Mouse (Mus musculus) CH12F3 (cell line): ENCODE measurements around the gene Gtf2f2.
"Not testable (repeated sequence)": the region's sequence is repeated elsewhere in the genome, so short reads cannot be mapped to it uniquely, and the experiment has no call there.

ENCODE experiments used
- in situ Hi-C: fragments of 300-500 bp; cut with MboI; formaldehyde crosslinking; loops from 2 replicates; pipeline ENCODE4 v1.14.3; 2020; ENCODE audit warnings: low sequenced_read_pairs

The Gtf2f2 gene

DNA sequence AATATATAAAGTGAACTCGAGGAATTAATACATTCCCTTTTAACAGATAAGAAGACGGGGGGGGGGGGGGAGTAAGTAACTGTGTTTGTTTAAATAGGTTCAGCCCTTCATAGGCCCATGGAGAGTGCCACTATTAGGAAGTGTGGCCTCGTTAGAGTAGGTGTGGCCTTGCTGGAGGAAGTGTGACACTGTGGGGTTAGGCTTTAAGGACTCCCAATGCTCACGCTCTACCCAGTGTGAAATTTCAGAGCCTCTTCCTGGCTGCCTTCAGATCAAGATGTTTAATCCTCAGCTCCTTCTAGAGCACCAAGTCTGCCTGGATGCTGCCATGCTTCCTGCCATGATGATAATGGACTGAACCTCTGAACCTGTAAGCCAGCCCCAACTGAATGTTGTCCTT lies 8.9 kb downstream of the Gtf2f2 start:
- in situ Hi-C loops, result no loop called here

DNA sequence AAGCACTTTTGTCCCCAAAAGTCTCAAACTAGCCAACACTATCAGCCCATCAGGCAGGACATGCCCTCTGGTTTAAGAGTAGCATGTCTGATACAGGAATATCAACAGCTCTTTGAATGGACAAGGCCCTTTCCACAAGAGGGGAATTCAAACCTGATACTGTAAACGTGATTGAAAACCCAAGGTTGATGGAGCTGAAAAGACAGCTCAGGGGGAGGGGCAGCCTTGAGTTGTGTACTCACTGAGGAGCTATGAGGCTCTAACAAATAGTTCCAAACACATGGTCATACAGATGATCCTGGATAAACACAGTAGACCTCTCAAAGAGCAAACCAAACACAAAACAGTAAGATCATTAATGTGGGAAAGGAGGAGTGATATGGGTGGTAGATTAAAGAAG lies 12.6 kb downstream of the Gtf2f2 start:
- in situ Hi-C loops, result no loop called here

DNA sequence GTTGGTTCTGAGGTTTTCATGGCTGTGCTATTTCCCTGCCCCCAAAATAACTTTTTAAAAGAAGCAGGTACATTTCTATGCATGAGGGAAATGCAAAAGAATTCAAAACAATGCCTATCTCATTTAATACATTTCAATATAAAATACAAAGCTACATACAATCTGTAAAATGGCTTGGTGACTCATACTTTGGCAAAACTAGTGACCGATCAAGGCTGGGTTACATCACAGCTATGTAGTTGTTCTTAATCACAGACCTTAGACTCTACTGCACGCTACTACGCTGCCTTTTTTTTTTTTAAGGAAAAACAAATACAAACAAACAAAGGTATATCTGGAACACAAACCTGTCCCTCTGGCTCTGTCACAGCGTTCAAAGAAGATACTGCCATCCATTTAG lies 18.3 kb downstream of the Gtf2f2 start:
- in situ Hi-C loops, result no loop called here

DNA sequence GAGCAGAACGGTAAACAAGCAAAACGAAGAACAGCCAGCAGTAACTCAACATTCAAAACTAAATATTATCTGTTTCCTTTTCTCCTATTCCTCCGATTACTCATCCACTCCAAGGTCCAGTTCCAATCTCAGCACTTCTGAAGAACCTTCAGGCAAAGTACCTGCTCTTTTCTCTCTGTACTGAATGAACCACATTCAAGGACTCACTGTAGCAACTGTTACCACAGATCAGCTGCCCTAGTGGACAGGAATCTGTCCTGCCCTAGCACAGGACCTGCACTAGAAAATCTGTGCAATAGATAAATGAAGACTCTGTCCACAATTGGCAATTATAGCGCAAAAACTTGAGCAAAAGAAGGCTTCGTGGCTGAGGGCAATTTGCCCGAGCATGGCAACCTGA lies 19.7 kb downstream of the Gtf2f2 start:
- in situ Hi-C loops, result no loop called here

DNA sequence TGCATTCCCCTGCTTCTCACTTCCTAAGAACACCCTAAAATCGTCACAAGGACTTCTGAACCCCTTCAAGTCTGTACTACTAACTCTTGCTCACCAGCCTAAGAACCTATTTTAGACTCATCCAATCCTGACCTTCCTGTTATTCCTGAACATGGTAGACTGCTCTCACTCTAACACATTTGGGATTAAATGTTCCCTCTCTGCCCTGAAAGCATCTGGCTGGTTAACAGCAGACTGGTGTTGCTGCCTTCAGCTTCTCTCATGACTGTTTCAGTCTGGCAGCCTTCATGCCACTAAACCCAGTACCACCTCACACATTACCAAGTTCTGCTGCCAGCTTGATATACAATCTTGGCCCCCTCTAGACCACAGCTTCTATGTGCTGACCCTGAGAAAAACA lies 21.5 kb downstream of the Gtf2f2 start:
- in situ Hi-C loops, result no loop called here

DNA sequence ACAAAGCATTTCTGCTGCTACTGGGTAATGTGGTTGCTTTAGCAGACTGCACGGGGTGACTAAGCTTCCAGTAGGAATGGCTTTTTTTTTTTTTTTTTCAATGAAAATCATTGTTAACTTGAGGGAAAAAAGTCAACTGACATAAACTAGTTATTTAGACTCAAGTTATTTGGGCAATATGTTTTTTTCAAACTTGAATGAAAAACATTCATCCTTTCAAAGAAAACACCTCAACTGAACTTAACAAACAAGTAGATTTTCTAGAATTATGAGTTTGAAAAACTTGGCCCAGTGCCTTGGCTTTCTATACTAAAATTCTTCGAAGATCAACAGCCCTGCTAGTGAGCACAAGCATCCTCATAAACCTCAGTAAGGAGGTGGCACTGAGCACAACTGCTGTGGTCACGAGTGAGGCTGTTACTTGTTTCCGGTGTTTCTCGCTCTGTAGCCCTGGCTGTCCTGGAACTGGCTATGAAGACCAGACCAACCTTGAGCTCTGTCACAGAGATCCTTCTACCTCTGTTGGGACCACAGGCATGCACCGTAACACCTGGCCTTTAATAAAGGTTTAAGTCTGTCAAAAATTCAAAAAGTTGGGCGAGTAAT lies 23.7 kb downstream of the Gtf2f2 start:
- in situ Hi-C loops, result no loop called here

DNA sequence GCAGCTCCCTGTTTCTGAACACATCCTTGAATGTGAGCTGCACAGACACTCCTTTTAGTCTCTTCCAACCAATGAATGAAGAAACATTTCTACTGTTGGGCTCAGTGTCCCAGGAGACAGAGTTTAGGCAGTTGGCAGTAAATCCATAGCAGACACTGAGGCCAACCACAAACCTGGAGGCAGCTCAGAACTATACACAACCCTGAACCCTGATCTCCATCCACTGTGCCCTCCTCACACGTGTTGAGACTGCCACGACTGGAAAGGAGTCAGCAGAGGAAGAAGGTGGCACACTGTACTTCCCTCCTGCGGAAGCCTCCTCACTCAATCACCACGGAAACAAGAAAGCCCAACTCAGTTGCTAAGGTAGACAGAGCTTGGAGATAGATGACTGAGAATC lies 25.6 kb downstream of the Gtf2f2 start:
- in situ Hi-C loops, result no loop called here

DNA sequence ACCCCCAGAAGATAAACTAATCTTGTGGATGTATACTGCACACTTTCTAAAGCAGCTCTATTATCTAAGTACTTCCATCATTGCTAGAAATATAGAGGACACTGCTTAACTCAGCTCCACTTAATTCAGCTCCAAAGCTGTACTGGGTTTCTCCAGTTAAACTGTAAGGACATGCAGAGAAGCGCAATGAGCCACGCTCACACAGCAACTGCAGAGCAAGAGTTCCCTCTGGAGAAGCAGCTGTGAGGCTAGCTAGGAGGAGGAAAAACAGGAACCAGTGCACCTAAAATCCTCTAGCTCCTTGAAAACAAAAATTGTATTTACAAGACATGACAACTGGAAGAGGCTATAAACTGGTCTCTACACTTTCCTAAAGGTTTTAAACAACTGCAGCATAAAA lies 26.8 kb downstream of the Gtf2f2 start:
- in situ Hi-C loops, result no loop called here

DNA sequence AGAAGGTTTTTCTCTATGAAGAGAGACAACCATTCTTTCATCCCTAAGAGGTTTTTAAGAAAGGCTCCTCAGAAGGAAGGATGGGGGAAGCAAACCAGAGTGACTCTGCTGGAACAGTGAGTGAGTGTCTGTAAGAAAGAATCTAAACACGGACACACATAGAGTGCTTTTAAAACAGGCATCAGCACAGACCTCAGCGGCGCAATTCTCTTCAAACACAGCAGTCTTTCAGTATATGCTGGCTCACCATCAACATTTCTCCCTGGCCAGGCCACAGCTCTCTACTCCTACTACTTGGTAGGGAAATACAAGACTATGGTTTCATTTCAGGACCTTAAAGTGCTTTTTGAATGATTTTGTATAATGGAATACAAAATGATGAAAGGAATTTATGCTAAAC lies 29.4 kb downstream of the Gtf2f2 start:
- in situ Hi-C loops, result no loop called here

DNA sequence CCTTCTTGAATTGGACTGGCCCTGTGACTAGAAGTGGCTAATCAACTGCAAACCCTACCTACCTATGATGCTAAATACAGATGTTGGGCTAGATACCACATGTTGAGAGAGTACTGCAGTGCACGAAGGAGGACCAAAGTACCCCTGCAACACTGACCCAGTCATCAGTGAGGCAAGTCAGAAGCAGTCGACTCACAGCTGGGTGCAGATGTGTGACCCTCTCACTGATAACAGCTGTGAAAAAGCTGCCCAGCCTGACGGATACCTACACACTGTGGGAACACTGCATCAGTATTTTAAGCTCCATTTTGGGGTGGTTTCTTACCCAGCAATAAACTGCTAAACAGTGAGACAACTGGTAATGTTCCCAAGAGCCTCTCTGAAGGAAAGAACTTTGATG lies 34.6 kb downstream of the Gtf2f2 start:
- in situ Hi-C loops, result no loop called here

DNA sequence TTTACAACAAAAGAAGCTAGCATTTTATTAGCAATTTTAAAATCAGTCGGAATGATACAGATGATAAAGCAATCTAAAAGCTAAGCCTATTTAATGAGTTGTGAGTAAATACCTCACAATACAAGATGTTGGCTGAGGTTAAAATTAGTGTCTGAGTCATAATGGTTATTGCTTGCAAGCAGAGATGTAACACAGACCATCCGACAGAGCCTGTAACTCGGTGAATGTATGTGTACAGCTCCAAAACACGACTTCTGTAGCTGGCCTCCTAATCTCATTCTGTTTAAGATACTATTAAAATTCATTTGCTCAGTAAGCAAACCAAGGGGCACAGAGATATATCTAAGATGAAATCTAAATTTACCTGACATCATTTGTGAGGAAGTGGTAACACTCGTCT lies 43.4 kb downstream of the Gtf2f2 start:
- in situ Hi-C loops, result no loop called here

DNA sequence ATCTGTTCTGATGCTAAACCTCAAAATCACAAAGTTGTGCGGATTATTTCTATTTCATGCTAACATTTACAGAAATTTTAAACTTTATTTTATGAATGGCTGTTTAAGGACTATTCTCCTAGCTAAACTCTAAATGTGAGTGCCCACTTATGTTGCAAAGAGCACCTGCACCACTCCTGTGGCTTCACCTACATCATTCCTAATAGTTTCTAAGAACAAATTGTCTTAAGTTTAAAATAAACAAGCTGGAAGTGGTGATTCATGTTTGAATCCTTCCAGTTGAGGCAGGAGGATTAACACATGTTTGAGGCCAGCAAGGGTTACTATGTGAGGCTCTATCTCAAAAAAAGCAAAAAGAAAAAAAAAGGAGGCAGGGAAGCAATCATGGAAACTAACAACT lies 46.2 kb downstream of the Gtf2f2 start:
- in situ Hi-C loops, result no loop called here

DNA sequence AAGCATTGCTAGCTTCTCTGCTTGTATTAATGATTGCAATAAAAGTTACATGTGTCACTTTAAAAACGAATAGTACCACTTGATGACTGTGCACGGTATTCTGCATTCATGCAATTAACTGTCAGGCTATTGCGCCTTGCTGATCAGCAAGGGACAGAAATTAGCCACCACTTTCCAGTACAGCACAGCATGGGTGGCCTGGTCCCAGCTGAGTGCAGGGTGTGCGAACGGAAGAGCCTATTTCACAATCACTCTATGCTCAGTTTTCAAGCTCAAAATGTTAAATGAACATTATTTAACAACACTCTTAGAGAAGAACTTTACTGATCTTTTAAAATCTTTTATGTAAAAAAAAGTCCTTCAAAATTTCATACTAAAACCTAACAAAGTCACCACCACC lies 46.7 kb downstream of the Gtf2f2 start:
- in situ Hi-C loops, result no loop called here

DNA sequence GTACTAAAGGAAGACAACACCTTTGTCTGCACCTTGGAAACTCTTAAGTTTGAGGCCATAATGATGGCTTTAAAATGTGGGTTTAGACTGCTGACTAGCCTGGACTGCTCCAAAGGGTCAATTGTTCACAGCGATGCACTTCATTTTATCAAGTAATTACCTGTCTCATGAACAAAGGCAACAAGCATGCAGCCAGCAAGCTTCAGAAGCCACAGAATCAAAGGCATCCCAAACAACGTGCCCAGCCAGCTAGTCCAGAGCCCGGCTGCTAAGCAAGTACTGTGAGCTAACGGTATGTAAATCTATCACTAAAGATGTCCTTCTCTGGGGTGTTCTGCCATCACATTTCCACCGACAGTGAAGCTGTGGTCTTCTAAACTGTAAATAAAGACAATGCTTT lies 47.5 kb downstream of the Gtf2f2 start:
- in situ Hi-C loops, result no loop called here

DNA sequence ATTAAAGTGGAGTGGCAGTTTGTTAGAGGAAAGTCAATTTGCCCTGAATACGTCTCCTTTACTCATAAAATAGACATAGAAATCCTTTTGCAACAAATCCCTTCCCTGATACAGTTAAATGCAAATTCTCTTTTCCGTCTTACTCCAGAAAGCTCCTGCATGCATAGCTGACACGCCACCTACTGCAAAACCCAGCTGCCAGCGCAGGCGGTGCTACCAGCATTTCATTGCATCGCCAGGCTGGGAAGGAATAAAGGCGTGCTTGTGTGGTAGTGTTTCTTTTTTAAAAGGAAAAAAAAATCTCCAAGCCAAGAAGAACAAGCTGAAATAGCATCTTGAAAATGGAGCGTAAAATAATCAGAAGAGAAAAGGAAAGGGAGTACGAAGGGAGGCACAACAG lies 48.4 kb downstream of the Gtf2f2 start:
- in situ Hi-C loops, result no loop called here

DNA sequence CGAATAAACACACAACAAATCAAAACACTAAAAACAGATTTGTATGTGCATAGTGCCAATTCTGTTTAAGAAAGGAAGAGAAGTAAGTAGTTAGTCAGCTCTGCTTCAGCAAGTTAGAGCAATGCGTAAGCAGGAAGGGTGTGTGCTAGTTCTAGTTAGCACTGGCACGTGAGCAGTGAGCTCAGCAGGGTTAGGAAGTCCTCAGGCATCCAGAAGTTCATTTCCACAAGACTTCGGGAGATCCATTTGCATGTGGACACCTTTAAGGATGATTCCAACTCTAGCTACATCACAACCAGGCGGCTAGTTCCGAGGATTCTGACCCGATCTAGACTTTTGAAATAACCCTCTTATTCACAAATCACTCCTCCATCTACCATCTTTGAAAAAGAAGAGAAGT lies 55.9 kb downstream of the Gtf2f2 start, which contains the start of gene Kctd4:
Kctd4 (plus strand) TSS at position 244 of the 400 bp plus-strand sequence.
- in situ Hi-C loops, result no loop called here

DNA sequence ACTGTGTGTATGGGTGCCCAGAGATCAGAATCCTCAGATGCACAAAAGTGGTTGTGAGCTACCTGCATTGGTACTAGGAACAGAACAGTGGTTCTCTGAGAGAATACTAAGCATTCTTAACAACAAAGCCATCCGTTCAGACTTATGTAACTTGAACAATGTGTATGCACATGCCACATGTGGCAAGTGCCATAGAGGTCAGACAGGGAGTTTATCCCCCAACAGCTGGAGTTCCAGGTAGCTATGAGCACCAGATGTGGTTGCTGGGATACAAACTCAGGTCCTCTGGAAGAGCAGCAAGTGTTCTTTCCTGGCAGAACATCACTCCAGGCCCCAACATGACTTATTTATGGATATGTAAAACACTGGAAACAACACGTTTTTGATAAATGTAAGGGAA lies 57.7 kb downstream of the Gtf2f2 start:
- in situ Hi-C loops, result no loop called here

DNA sequence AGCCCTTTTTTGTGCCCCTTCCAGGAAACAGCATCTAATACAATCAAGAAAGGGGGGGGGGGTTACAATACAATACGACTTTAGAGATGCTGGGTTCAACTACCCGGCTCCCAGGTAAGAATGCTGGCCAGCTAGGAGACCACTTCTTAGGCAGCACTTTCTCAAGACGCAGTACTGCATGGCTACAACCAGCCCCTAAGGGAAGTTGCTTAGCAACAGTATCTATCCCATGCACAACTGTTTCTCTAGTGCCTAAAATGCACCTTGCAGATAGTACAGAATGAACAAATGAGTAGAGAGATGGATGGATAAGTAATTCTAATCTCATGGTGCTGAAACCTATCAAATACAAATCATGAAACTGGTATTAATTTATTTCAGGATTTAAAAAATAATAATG lies 63.0 kb downstream of the Gtf2f2 start:
- in situ Hi-C loops, result no loop called here

DNA sequence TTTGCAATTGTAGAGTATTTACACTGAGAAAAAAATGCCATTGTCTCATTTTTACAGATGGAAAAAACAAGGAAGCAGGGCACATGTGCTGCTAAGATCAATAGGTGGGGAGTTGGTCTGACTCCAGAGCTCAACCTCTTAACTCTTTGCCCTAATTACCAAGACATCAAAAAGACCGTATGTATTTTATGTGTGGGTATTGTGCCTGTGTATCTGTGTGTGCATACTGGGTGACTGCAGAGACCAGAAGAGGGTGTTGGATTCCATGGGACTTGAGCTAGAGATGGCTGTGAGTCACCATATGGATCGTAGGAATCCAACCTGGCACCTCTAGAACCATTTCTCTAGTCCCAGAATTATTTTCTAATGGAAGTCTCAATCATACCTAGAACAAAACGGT lies 68.3 kb downstream of the Gtf2f2 start:
- in situ Hi-C loops, result no loop called here

DNA sequence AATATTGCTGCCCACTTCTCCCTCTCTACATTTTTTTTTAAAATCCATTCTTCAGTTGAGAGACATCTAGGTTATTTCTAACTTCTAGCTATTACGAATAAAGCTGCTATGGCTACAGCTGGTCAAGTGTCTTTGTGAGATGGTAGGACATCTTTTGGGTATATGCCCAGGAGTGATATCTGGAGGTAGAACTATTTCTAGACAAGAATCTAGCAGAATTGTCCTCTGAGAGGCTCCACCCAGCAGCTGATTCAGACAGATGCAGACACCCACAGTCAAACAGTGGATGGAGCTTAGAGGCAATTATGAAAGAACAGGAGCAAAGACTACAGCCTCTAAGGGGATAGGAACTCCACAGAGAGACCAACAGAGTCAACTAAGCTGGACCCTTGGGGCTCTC lies 69.2 kb downstream of the Gtf2f2 start:
- in situ Hi-C loops, result no loop called here

DNA sequence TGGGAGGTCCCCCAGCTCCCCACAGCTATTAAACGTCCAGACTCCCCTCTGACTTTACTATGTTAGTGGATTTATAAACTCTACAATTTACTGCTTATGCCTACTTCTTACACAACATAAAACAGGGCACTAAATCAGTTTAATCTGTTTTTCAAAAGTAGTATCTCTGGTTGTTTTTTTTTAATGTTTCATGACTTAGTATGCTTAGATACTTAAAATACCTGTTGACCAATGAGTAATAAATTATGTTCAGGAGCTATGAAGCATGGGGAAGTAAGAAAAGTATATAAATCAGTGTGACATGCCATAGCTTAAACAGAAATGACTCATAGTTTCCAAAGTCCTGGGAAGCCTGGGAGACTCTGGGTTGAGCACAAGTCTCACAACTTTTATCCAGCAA lies 73.0 kb downstream of the Gtf2f2 start:
- in situ Hi-C loops, result no loop called here

DNA sequence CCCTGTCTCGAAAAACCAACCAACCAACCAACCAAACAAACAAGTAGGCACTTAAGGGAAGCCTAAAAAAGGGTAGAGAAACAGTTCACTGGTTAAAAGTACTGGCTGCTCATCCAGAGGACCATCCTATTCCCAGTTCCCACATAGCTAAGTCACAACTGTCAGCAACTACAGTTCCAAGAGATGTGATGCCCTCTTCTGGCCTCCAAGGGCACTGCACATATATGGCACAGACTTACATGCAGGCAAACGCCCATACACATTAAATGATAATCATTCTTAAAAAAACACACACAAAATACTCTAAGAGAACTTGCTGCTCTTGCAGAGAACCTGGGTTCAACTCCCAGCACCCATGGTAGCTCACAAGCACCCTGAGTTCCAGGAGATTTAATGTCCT lies 76.3 kb downstream of the Gtf2f2 start:
- in situ Hi-C loops, result no loop called here

DNA sequence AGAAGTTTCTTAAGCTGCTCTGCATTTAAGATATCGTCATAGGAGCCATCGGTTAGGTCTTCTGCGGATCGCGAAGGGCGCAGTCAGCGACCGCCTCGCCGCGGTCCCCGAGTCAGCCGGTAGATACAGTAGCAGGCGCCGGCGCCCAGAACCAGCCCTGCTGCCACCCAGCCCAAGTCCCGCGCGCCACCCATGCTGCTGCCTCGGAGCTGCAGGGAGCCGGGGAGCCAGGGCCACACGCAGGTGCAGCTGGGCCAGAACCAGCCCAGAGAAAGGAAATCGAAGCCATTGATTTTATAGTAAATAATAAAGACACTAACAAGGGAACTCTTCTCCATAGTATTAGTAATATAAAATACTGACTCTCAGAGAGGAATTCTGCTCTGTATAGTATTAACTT lies 79.4 kb downstream of the Gtf2f2 start:
- in situ Hi-C loops, result no loop called here

DNA sequence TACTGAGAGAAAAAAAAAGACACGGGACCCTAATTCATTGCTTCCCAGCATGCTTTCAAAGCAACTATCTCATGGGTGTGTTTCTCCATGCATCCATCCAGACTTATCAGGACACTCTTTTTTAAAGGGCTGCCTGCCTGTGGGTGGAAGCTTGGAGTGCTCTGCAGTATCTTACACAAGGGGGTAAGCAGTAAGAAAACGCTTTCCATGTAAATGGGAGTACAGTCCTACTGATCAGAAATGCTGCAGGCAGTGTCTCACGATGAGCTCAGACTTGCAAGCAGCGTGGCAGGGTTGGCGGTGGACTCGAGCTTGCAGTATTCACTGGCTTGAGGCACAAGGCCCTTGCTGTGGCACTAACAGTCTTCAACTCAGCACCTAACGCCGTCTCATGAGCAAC lies 81.0 kb downstream of the Gtf2f2 start:
- in situ Hi-C loops, result not testable (repeated sequence)
